Mouse (Mus musculus): ENCODE measurements at regions not wholly inside any gene's neighbourhood (a gene's known extent, or its start where the extent isn't known, plus 50 kb on each side); places are given as distances from the start of the nearest gene placed in this dataset.
"Not testable (repeated sequence)": the region's sequence is repeated elsewhere in the genome, so short reads cannot be mapped to it uniquely, and the experiment has no call there.

GRCm38 (mm10) chr4:145431910-145432765 is 78.4 kb upstream of the Zfp990 start:
- no peak overlapping the region for H3ac ChIP-seq (ENCODE audit: control insufficient read depth, insufficient read length)
- TF ChIP-seq TCF12 (IDR thresholded peaks at IDR 0.05; ENCODE audit: insufficient read depth, poor library complexity, severe bottlenecking) = no peak
- no peak for TF ChIP-seq USF1 (IDR thresholded peaks at IDR 0.05; ENCODE audit: low read depth)
- no peak for TF ChIP-seq CEBPB (IDR thresholded peaks at IDR 0.05; ENCODE audit: insufficient read depth, poor library complexity, severe bottlenecking)
- TF ChIP-seq MAX (IDR thresholded peaks at IDR 0.05; ENCODE audit: low read depth) = peak; percentile 36
- no peak for TF ChIP-seq POLR2A (IDR thresholded peaks at IDR 0.05; ENCODE audit: insufficient read length, low read depth)
- no peak for TF ChIP-seq POLR2AphosphoS2 (IDR thresholded peaks at IDR 0.05; ENCODE audit: insufficient read length, low read depth)
- TF ChIP-seq REST (IDR thresholded peaks at IDR 0.05; ENCODE audit: insufficient read depth, insufficient read length) = no peak
- TF ChIP-seq E2F4 (IDR thresholded peaks at IDR 0.05; ENCODE audit: insufficient read depth) = no peak

GRCm38 (mm10) chr4:145417837-145418236 is 92.7 kb upstream of the Zfp990 start:
- H3K27me3 ChIP-seq (ENCODE audit: control insufficient read depth, insufficient read depth, insufficient read length); H3ac ChIP-seq (ENCODE audit: control insufficient read depth, insufficient read length); H3K36me3 ChIP-seq (ENCODE audit: control insufficient read depth, insufficient read depth); H3K79me2 ChIP-seq (ENCODE audit: control insufficient read depth, insufficient read depth); H3K4me3 ChIP-seq; H3K4me2 ChIP-seq (ENCODE audit: low read depth): not testable (repeated sequence)

More at GRCm38 (mm10) chr4:145431910-145432765, 78.4 kb upstream of the Zfp990 start:
- no peaks in the 10 kb centered on the region for H3K79me2 ChIP-seq (ENCODE audit: control insufficient read depth, insufficient read depth)
- H3K4me3 ChIP-seq = peak overlapping the region; percentile 17
- H3K4me2 ChIP-seq (ENCODE audit: low read depth) = no peak overlapping the region
- no peaks in the 10 kb centered on the region for H3K27me3 ChIP-seq (ENCODE audit: control insufficient read depth, insufficient read depth, insufficient read length)
- H3K36me3 ChIP-seq (ENCODE audit: control insufficient read depth, insufficient read depth) = no peaks in the 10 kb centered on the region

- Histone ChIP-seq H3K79me2 (ENCODE audit: control insufficient read depth, insufficient read depth) (no peaks in the 10 kb centered on the region), H3K36me3 (ENCODE audit: control insufficient read depth, insufficient read depth) (no peaks in the 10 kb centered on the region), H3K27me3 (ENCODE audit: control insufficient read depth, insufficient read depth, insufficient read length) (no peaks in the 10 kb centered on the region), H3K4me3 (no peak overlapping the region), H3ac (ENCODE audit: control insufficient read depth, insufficient read length) (no peak overlapping the region), H3K4me2 (ENCODE audit: low read depth) (no peak overlapping the region)
- TF ChIP-seq E2F4 (IDR thresholded peaks at IDR 0.05; ENCODE audit: insufficient read depth) (no peak), POLR2AphosphoS2 (IDR thresholded peaks at IDR 0.05; ENCODE audit: insufficient read length, low read depth) (no peak), TCF12 (IDR thresholded peaks at IDR 0.05; ENCODE audit: insufficient read depth, poor library complexity, severe bottlenecking) (no peak), SRF (IDR thresholded peaks at IDR 0.05; ENCODE audit: control insufficient read depth, insufficient read length, low read depth) (no peak), POLR2A (IDR thresholded peaks at IDR 0.05; ENCODE audit: insufficient read length, low read depth) (no peak), CEBPB (IDR thresholded peaks at IDR 0.05; ENCODE audit: insufficient read depth, poor library complexity, severe bottlenecking) (no peak), USF1 (IDR thresholded peaks at IDR 0.05; ENCODE audit: low read depth) (no peak), MAX (IDR thresholded peaks at IDR 0.05; ENCODE audit: low read depth) (no peak), MYOG (IDR thresholded peaks at IDR 0.05; ENCODE audit: control insufficient read depth in 1 of 3, insufficient read depth in 1 of 3, insufficient read length in 2 of 3, low read depth in 2 of 3) (no peak), TCF3 (IDR thresholded peaks at IDR 0.05; ENCODE audit: insufficient read length, low read depth) (no peak), MYOD1 (IDR thresholded peaks at IDR 0.05; ENCODE audit: control insufficient read depth in 1 of 3, insufficient read length in 2 of 3, low read depth in 2 of 3) (no peak), REST (IDR thresholded peaks at IDR 0.05; ENCODE audit: insufficient read depth, insufficient read length) (no peak)
These were observed 96.2 kb upstream of the Tnfrsf8 start for GRCm38 (mm10) chr4:145411141-145411540.

GRCm38 (mm10) chr4:145409796-145410475 is 95.0 kb upstream of the Tnfrsf8 start:
- Histone ChIP-seq H3ac (ENCODE audit: control insufficient read depth, insufficient read length) (no peak overlapping the region), H3K79me2 (ENCODE audit: control insufficient read depth, insufficient read depth) (no peaks in the 10 kb centered on the region), H3K27me3 (ENCODE audit: control insufficient read depth, insufficient read depth, insufficient read length) (no peaks in the 10 kb centered on the region), H3K4me2 (ENCODE audit: low read depth) (no peak overlapping the region), H3K36me3 (ENCODE audit: control insufficient read depth, insufficient read depth) (no peaks in the 10 kb centered on the region), H3K4me3 (no peak overlapping the region)
- TF ChIP-seq USF1 (IDR thresholded peaks at IDR 0.05; ENCODE audit: low read depth) (no peak), E2F4 (IDR thresholded peaks at IDR 0.05; ENCODE audit: insufficient read depth) (no peak), POLR2A (IDR thresholded peaks at IDR 0.05; ENCODE audit: insufficient read length, low read depth) (no peak), TCF3 (IDR thresholded peaks at IDR 0.05; ENCODE audit: insufficient read length, low read depth) (no peak), POLR2AphosphoS2 (IDR thresholded peaks at IDR 0.05; ENCODE audit: insufficient read length, low read depth) (no peak), MYOG (IDR thresholded peaks at IDR 0.05; ENCODE audit: control insufficient read depth in 1 of 3, insufficient read depth in 1 of 3, insufficient read length in 2 of 3, low read depth in 2 of 3) (no peak), MYOD1 (IDR thresholded peaks at IDR 0.05; ENCODE audit: control insufficient read depth in 1 of 3, insufficient read length in 2 of 3, low read depth in 2 of 3) (no peak), MAX (IDR thresholded peaks at IDR 0.05; ENCODE audit: low read depth) (no peak), SRF (IDR thresholded peaks at IDR 0.05; ENCODE audit: control insufficient read depth, insufficient read length, low read depth) (no peak), CEBPB (IDR thresholded peaks at IDR 0.05; ENCODE audit: insufficient read depth, poor library complexity, severe bottlenecking) (no peak), TCF12 (IDR thresholded peaks at IDR 0.05; ENCODE audit: insufficient read depth, poor library complexity, severe bottlenecking) (no peak)

- H3K4me3 ChIP-seq; H3ac ChIP-seq (ENCODE audit: control insufficient read depth, insufficient read length); H3K27me3 ChIP-seq (ENCODE audit: control insufficient read depth, insufficient read depth, insufficient read length); H3K4me2 ChIP-seq (ENCODE audit: low read depth); H3K36me3 ChIP-seq (ENCODE audit: control insufficient read depth, insufficient read depth); H3K79me2 ChIP-seq (ENCODE audit: control insufficient read depth, insufficient read depth): not testable (repeated sequence)
These were observed 91.1 kb upstream of the Tnfrsf8 start for GRCm38 (mm10) chr4:145406050-145406449.

- not testable (repeated sequence) for H3K36me3 ChIP-seq (ENCODE audit: control insufficient read depth, insufficient read depth); H3K27me3 ChIP-seq (ENCODE audit: control insufficient read depth, insufficient read depth, insufficient read length); H3K79me2 ChIP-seq (ENCODE audit: control insufficient read depth, insufficient read depth); H3K4me3 ChIP-seq; H3K4me2 ChIP-seq (ENCODE audit: low read depth); H3ac ChIP-seq (ENCODE audit: control insufficient read depth, insufficient read length)
These were observed 89.3 kb upstream of the Tnfrsf8 start for GRCm38 (mm10) chr4:145404230-145404629.

GRCm38 (mm10) chr4:145378876-145379275 is 63.9 kb upstream of the Tnfrsf8 start:
- H3K79me2 ChIP-seq (ENCODE audit: control insufficient read depth, insufficient read depth); H3K36me3 ChIP-seq (ENCODE audit: control insufficient read depth, insufficient read depth); H3K4me3 ChIP-seq; H3K27me3 ChIP-seq (ENCODE audit: control insufficient read depth, insufficient read depth, insufficient read length); H3K4me2 ChIP-seq (ENCODE audit: low read depth); H3ac ChIP-seq (ENCODE audit: control insufficient read depth, insufficient read length): not testable (repeated sequence)

GRCm38 (mm10) chr4:145377306-145378067 is 62.5 kb upstream of the Tnfrsf8 start:
- H3ac ChIP-seq (ENCODE audit: control insufficient read depth, insufficient read length); H3K36me3 ChIP-seq (ENCODE audit: control insufficient read depth, insufficient read depth); H3K4me2 ChIP-seq (ENCODE audit: low read depth); H3K4me3 ChIP-seq; H3K27me3 ChIP-seq (ENCODE audit: control insufficient read depth, insufficient read depth, insufficient read length); H3K79me2 ChIP-seq (ENCODE audit: control insufficient read depth, insufficient read depth): not testable (repeated sequence)
